Mouse (Mus musculus) thymus, adult 2 months (tissue): ENCODE results near the gene Klk7.

Source experiments
- CTCF ChIP-seq: fragments of 200-500 bp; IDR thresholded peaks from 2 replicates; pipeline ENCODE4 v1.5.1; 2012; ENCODE audit warnings: mild to moderate bottlenecking, control low read depth, low read length, moderate library complexity, borderline replicate concordance; ENCODE audit not compliant: control insufficient read depth, poor library complexity, insufficient read depth; ENCODE audit errors: extremely low read depth
- POLR2A ChIP-seq: fragments of 200-500 bp; IDR thresholded peaks from 2 replicates; pipeline ENCODE4 v1.6.1; 2012; ENCODE audit warnings: mild to moderate bottlenecking, low read length, control low read depth, moderate library complexity; ENCODE audit not compliant: control insufficient read depth, poor library complexity, insufficient read depth; ENCODE audit errors: extremely low read depth

GRCm38 (mm10) chr7:43821581-43821980 lies 10.5 kb downstream of the Klk7 start:
- TF ChIP-seq POLR2A = no peak
- no peak for TF ChIP-seq CTCF
